In the genomic region with DNA sequence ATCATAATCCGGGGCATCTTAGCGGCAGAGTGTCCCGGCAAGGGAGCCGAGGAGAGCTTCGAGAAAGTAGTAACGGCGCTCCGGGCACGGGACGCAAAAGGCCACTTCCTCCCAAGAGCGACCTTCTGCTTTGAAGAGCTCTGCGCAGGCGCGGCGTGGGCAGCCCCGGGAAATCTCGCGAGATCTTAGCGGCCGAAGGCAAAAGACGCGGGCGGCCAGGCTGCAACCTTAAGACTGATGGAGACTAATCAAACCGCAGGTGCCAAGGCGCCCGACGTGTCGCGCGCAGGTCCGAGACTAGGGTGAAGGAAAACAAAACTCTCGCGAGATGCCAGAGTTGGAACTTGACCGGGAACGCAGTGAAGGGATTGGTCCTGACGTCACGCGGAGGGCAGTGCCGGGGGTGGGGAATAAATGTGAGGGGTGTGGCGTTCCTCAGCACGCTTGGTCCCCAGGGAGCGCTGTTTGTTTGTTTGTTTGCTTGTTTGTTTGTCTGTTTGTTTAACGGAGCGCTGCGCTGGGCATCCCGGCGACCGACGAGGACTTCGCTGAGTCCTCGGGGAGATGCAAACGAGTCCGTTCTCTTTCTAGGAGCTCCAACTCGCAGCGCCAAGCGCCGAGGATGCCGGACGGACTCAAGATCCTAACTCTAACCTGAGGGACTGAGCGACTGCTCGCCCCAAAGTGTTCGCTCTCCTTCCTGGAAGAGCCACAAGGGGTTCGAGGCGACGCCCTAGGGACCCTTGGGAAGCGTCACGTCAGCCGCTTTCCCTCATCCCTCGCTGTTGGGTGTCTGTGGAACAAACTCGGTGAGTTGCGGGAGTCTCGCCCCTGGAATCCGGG, we compare ENCODE assay signal across 8 mouse cellular contexts. TPM values are rescaled to one million over a fixed set of nuclear protein-coding genes. Genes with fewer than 3 reads are reported as not detected.
A peak's percentile ranks its signal among the peaks of the same experiment; 100 is the strongest.
DNase-seq lines count a peak whose midpoint lies in the region; ATAC-seq lines count a peak whose summit lies in the region.

A gene (minus strand): TSS at position 319 of the 843 bp plus-strand sequence.

- ATAC-seq in megakaryocyte progenitor cell, adult 5-6 weeks (replicated peaks; ENCODE audit: poor library complexity): peak; percentile 96

- DNase-seq in adipocyte (ENCODE audit: low spot score): peak; percentile 100
- DNase-seq in embryo, embryonic 10 days (ENCODE audit: low spot score): peak; percentile 98
- peak; percentile 98 for DNase-seq in gastrocnemius, postnatal 10 days
- DNase-seq in induced T-regulatory cell, adult 2 months (ENCODE audit: low read depth): peak; percentile 99
- peak; percentile 94 to 97 for DNase-seq in left cerebral cortex, adult 9 months (ENCODE audit: low spot score in 2 of 2)
- DNase-seq in right cerebral cortex, postnatal 14 days: peak; percentile 97
- DNase-seq in urinary bladder, postnatal 36 days (ENCODE audit: low spot score in 2 of 2): peak; percentile 91 to 97

RNA-seq across cellular contexts. Expression of the gene that starts here (rescaled TPM):
- total RNA-seq in gastrocnemius, postnatal 10 days (2021): 10 to 100 TPM; 34.8 to 39.4 TPM
- total RNA-seq in megakaryocyte progenitor cell, adult 5-6 weeks (2015): 60.9 and 69.3 TPM in 2 replicates
- 109 and 128 TPM in 2 replicates for total RNA-seq in megakaryocyte progenitor cell, adult 5-6 weeks (2017)

Comparison
In these comparisons a context has a peak if more than half of its experiments do, and no peak if none do; other contexts are left out.
1. Peak in every context shown above with its lines: DNase-seq and ATAC-seq.